Mouse (Mus musculus) neural tube, embryonic 12.5 days (tissue): ENCODE data around the gene Metrn. TPM values are rescaled to one million over a fixed set of nuclear protein-coding genes. Genes with fewer than 3 reads are reported as not detected.

Experiments
- ATAC-seq: fragments of 200-750 bp; cut with Nextera tagmentation; 2 replicates; pipeline ENCODE4 v1.8.0; 2017; ENCODE audit warnings: low read depth, mild to moderate bottlenecking, moderate TSS enrichment, moderate library complexity; ENCODE audit not compliant: low FRiP score
- H3K27ac ChIP-seq: fragments of 300-500 bp; sonication (generic); 2 replicates; pipeline ENCODE4 v1.5.1; 2016
- H3K27me3 ChIP-seq: fragments of 300-500 bp; sonication (generic); replicated peaks from 2 replicates; pipeline ENCODE4 v1.6.1; 2016; ENCODE audit warnings: mild to moderate bottlenecking
- H3K36me3 ChIP-seq: fragments of 300-500 bp; sonication (generic); 2 replicates; pipeline ENCODE4 v1.6.1; 2016; ENCODE audit warnings: mild to moderate bottlenecking
- H3K4me1 ChIP-seq: fragments of 300-500 bp; sonication (generic); 2 replicates; pipeline ENCODE4 v1.6.1; 2016
- H3K4me2 ChIP-seq: fragments of 300-500 bp; sonication (generic); replicated peaks from 2 replicates; pipeline ENCODE4 v1.6.1; 2016; ENCODE audit warnings: mild to moderate bottlenecking
- H3K4me3 ChIP-seq: fragments of 300-500 bp; sonication (generic); 2 replicates; pipeline ENCODE4 v1.5.1; 2016
- H3K9ac ChIP-seq: fragments of 300-500 bp; sonication (generic); 2 replicates; pipeline ENCODE4 v1.6.1; 2016; ENCODE audit warnings: mild to moderate bottlenecking
- H3K9me3 ChIP-seq: fragments of 300-500 bp; sonication (generic); 2 replicates; pipeline ENCODE4 v1.6.1; 2016; ENCODE audit warnings: mild to moderate bottlenecking
- WGBS: fragments of 180-500 bp; shearing (Covaris S2); methylation state at CpG from one replicate; pipeline ENCODE4 v1.1.7; 2016; 5-methylcytosine and 5-hydroxymethylcytosine counted together
- polyA plus RNA-seq: library from polyadenylated mRNA; unstranded; fragments of >200 nt; fragmentation: Nextera tagmentation; extraction: Ambion mirVana; gene quantifications from 2 replicates; pipeline ENCODE4 v1.2.1, GENCODE M21; 2016

The Metrn gene
- polyA plus RNA-seq, 1 experiment from 2014 or later, result 80.7 TPM

DNA sequence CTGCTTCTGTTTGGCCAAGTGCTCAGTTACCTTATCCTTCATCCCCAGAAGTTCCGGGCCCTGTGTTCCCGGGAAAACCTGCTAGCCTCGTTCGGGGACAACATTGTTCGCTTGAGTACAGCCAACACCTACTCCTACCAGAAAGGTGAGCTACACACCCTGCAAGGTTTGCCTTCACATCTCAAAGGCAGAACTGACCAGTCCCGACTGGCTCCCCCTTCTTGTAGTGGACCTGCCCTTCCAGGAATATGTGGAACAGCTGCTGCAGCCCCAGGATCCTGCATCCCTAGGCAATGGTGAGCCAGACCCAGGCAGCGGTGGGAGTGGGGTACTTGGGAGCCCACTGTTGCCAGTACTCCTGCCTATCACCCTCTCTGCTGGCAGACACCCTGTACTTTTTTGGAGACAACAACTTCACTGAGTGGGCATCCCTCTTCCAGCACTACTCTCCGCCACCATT is 32.7 kb upstream of the Metrn start:
- Histone ChIP-seq H3K27ac (peak overlapping the region; percentile 65), H3K4me1 (peaks cover 80% of the 10 kb centered on the region), H3K36me3 (peaks cover 46% of the 10 kb centered on the region), H3K9me3 (no peaks in the 10 kb centered on the region), H3K27me3 (no peaks in the 10 kb centered on the region), H3K4me3 (peak overlapping the region; percentile 56), H3K4me2 (peak overlapping the region; percentile 95), H3K9ac (peak overlapping the region; percentile 75)
- 47% methylated on average over 8 of the region's 8 CpGs for WGBS
- no peak for ATAC-seq

DNA sequence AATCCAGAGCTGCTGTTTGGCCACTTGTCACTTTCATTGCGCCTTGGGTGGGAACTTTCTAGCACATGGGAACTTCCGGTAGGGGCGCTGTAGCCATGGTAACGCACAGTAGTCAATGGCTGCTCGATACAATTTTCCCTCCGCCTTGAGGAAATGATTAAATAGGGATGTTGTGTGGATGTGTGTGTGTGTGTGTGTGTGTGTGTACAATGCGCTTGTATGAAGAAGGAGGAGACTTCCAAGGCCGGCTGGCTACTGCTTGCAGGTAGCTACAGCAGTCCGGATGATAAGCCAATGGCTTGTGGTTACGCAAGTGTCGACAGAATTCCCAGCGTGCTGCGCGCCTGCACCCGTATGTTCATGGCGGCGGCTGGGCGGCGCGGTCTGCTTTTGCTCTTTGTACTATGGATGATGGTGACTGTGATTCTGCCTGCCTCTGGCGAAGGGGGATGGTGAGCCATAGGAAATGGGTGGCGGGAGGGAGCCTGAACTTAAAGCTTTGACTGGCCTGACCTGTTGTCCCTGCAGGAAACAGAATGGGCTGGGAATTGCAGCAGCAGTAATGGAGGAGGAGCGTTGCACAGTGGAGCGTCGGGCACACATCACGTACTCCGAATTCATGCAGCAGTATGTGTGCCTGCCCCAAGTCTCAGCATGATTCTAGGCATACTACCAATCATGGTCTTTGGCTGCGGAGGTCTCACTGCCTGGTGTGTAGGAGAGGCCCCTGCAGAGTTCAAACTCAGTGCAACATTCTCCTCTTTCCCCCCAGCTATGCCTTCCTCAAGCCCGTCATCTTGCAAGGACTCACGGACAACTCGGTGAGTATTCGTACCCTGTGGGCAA is 32.0 kb upstream of the Metrn start, which contains the start of gene Jmjd8:
Jmjd8 (plus strand) TSS at position 156 of the 846 bp plus-strand sequence.
- Histone ChIP-seq H3K27me3 (no peaks in the 10 kb centered on the region), H3K36me3 (peaks cover 46% of the 10 kb centered on the region), H3K9me3 (no peaks in the 10 kb centered on the region), H3K4me2 (peak within 1 kb of the TSS; percentile 95), H3K9ac (peak within 1 kb of the TSS; percentile 75), H3K27ac (peak within 1 kb of the TSS; percentile 65), H3K4me1 (peaks cover 80% of the 10 kb centered on the region), H3K4me3 (peak within 1 kb of the TSS; percentile 56)
- 1% methylated on average over 32 of the region's 32 CpGs for WGBS
- ATAC-seq, result peak; percentile 41

DNA sequence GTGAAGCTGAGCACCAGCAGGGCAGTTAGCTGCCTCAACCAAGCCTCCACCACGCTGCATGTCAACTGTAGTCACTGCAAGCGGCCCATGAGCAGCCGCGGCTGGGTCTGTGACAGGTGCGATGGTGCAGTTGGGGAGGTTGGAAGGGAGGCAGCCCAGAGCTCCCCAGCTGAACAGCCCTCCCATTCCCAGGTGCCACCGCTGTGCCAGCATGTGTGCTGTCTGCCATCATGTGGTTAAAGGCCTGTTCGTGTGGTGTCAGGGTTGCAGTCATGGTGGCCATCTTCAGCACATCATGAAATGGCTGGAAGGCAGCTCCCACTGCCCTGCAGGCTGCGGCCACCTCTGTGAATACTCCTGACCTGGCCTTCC is 31.3 kb upstream of the Metrn start:
- Histone ChIP-seq H3K9me3 (no peaks in the 10 kb centered on the region), H3K36me3 (peaks cover 46% of the 10 kb centered on the region), H3K27ac (no peak overlapping the region), H3K4me1 (peaks cover 75% of the 10 kb centered on the region), H3K27me3 (no peaks in the 10 kb centered on the region), H3K9ac (0 out of 2 replicates have a peak overlapping the region, but pooled peaks have one; percentile 5), H3K4me2 (peak overlapping the region; percentile 95), H3K4me3 (peak overlapping the region; percentile 56)
- ATAC-seq, result no peak
- WGBS, result 84% methylated on average over 8 of the region's 8 CpGs

DNA sequence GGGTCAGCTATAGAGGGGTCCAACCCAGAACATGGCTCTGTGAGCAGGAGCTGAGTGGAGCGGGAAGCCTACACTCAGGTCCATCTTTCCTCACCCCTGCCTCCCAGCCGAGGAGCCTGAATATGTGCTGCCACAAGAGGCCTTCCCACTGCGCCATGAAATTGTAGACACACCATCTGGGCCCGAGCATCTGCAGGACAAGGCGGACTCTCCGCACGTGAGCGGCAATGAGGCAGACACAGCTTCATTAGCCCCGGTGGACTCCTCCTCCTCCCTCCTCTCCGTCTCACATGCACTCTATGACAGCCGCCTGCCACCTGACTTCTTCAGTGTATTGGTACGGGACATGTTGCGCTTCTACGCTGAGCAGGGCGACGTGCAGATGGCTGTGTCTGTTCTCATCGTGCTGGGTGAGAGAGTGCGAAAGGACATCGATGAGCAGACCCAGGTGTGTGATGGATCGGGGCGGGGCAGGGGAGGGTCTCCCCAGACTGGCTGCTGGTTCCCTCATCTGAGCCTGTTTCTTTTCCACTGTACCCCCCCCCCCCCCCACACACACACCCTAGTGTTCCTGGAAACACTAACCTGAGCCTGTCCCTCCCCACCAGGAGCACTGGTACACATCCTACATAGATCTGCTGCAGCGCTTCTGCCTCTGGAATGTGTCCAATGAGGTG is 30.7 kb upstream of the Metrn start:
- H3K27me3 ChIP-seq, result no peaks in the 10 kb centered on the region
- H3K4me2 ChIP-seq, result peak overlapping the region; percentile 95; the same call in 1 of the 2 replicates
- WGBS, result 91% methylated on average over 22 of the region's 22 CpGs
- H3K4me3 ChIP-seq, result no peak overlapping the region
- ATAC-seq, result no peak
- H3K9me3 ChIP-seq, result no peaks in the 10 kb centered on the region
- peaks cover 75% of the 10 kb centered on the region for H3K4me1 ChIP-seq
- H3K36me3 ChIP-seq, result peaks cover 46% of the 10 kb centered on the region
- H3K9ac ChIP-seq, result no peak overlapping the region
- no peak overlapping the region for H3K27ac ChIP-seq

DNA sequence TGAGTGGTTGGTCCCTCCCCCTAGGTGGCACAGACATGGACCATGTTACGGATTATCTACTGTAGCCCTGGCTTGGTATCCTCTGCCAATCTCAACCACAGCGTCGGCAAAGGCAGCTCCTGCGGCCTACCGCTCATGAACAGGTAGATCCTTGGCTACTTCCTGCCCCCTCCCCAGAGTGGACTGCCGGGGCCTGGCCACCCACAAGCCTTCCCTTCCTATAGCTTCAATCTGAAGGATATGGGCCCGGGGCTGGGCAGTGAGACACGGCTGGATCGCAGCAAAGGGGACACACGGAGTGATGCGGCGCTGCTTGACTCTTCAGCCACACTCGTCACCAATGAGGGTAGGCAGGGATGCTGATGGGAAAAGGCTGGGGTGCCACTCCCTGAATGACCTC is 30.1 kb upstream of the Metrn start:
- WGBS, result 96% methylated on average over 13 of the region's 13 CpGs
- Histone ChIP-seq H3K27me3 (no peaks in the 10 kb centered on the region), H3K36me3 (peaks cover 46% of the 10 kb centered on the region), H3K4me2 (no peak overlapping the region), H3K9ac (no peak overlapping the region), H3K4me1 (peaks cover 72% of the 10 kb centered on the region), H3K9me3 (no peaks in the 10 kb centered on the region), H3K4me3 (no peak overlapping the region), H3K27ac (no peak overlapping the region)
- no peak for ATAC-seq

DNA sequence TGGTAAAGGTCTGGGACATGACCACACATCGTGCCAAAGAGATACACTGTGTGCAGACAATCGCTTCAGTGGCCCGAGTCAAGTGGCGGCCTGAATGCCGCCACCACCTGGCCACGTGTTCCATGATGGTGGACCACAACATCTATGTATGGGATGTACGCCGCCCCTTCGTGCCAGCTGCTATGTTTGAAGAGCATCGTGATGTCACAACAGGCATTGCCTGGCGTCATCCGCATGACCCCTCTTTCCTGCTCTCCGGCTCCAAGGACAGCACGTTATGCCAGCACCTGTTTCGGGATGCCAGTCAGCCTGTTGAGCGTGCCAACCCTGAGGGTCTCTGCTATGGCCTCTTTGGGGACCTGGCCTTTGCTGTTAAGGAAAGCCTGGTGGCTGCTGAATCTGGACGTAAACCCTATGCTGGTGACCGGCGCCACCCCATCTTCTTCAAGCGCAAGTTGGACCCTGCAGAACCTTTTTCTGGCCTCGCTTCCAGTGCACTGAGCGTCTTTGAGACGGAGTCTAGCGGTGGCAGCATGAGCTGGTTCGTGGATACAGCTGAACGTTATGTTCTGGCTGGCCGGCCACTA is 29.1 kb upstream of the Metrn start:
- Histone ChIP-seq H3K36me3 (peaks cover 39% of the 10 kb centered on the region), H3K27me3 (no peaks in the 10 kb centered on the region), H3K9ac (no peak overlapping the region), H3K4me2 (0 out of 2 replicates have a peak overlapping the region, but pooled peaks have one; percentile 9), H3K27ac (no peak overlapping the region), H3K4me3 (no peak overlapping the region), H3K4me1 (peaks cover 63% of the 10 kb centered on the region), H3K9me3 (no peaks in the 10 kb centered on the region)
- no peak for ATAC-seq
- WGBS, result 95% methylated on average over 27 of the region's 27 CpGs

DNA sequence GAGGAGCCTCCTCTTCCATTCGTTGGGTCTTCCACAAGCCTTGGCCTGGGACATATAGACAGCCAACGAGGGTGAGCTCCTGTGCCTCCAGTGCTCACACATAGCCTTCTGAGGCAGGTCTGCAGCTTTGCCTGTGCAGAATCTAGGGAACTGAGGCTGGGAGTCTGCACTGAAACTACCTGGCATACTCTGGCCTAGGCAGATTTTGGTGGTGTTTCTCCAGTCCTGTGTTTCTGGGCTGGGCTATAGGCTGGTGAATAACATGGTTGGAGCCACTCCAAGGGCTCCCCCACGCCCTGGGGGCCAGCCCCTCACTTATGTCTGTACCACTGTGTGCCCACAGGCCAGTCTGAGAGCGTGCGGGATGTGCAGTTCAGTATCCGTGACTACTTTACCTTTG is 28.4 kb upstream of the Metrn start:
- Histone ChIP-seq H3K9me3 (no peaks in the 10 kb centered on the region), H3K4me2 (peak overlapping the region; percentile 82), H3K4me3 (no peak overlapping the region), H3K9ac (no peak overlapping the region), H3K27me3 (peaks cover 5% of the 10 kb centered on the region), H3K27ac (no peak overlapping the region), H3K36me3 (peaks cover 32% of the 10 kb centered on the region), H3K4me1 (peaks cover 55% of the 10 kb centered on the region)
- no peak for ATAC-seq
- WGBS, result 89% methylated on average over 6 of the region's 6 CpGs

DNA sequence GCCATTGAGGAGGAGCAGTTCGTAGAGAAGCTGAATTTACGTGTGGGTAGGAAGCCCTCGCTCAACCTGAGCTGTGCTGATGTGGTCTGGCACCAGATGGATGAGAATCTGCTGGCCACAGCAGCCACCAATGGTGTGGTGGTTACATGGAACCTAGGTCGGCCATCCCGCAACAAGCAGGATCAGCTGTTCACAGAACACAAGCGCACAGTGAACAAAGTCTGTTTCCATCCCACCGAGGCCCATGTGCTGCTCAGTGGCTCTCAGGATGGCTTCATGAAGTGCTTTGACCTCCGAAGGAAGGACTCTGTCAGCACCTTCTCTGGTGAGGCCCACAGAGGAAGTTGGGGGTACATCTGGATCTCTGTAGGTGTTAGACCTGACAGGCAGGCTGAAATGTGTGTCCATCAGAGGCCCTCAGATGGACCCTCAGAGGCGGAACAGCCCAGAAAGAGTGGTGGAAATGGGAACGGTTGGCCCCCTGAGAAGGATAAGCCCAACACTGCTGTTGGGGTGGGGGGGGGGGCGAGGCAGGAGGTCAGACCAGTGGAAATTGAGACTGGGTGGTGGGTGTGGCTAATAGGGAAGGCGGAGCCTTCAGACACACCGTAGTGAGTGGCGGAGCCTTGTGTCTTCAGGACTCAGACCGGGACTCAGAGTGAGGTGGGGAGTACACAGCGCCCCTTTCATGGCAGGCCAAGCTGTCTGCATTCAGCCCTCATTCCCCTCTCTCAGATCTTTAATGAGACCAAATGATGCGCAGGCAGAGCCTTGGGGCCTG is 27.6 kb upstream of the Metrn start:
- 76% methylated on average over 17 of the region's 17 CpGs for WGBS
- Histone ChIP-seq H3K36me3 (peaks cover 29% of the 10 kb centered on the region), H3K4me3 (peak overlapping the region; percentile 53; the same call in 1 of the 2 replicates), H3K9me3 (no peaks in the 10 kb centered on the region), H3K27me3 (peaks cover 12% of the 10 kb centered on the region), H3K27ac (no peak overlapping the region), H3K9ac (peak overlapping the region; percentile 73; the same call in 1 of the 2 replicates), H3K4me2 (peak overlapping the region; percentile 82), H3K4me1 (peaks cover 48% of the 10 kb centered on the region)
- no peak for ATAC-seq

DNA sequence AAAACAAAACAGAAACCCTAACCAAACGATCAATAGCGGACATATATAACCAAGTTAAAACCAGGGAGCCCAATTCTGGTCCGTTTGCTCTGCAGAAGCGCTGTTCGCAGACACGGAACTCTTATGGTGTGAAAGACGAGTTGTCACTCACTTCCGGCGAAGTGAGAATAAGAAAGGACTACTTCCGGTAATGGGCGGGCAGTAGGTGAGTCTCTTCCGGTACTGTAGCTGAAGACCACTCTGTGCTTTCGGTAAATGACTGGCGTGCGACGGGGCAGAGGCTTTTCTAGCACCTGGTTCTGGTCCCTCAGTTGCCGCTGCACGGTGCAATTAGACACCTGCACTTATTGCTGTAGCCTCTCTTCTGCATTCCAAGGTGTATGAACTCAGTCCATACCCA is 26.5 kb upstream of the Metrn start, which contains the start of gene Wdr24:
Wdr24 (plus strand) TSS at position 176 of the 400 bp plus-strand sequence.
- Histone ChIP-seq H3K27me3 (peaks cover 23% of the 10 kb centered on the region), H3K36me3 (peaks cover 34% of the 10 kb centered on the region), H3K4me2 (peak within 1 kb of the TSS; percentile 82), H3K9me3 (no peaks in the 10 kb centered on the region), H3K27ac (no peak within 1 kb of the TSS), H3K9ac (peak within 1 kb of the TSS; percentile 73), H3K4me1 (peaks cover 47% of the 10 kb centered on the region), H3K4me3 (peak within 1 kb of the TSS; percentile 53)
- WGBS, result under 1% methylated on average over 18 of the region's 18 CpGs
- ATAC-seq, result no peak

DNA sequence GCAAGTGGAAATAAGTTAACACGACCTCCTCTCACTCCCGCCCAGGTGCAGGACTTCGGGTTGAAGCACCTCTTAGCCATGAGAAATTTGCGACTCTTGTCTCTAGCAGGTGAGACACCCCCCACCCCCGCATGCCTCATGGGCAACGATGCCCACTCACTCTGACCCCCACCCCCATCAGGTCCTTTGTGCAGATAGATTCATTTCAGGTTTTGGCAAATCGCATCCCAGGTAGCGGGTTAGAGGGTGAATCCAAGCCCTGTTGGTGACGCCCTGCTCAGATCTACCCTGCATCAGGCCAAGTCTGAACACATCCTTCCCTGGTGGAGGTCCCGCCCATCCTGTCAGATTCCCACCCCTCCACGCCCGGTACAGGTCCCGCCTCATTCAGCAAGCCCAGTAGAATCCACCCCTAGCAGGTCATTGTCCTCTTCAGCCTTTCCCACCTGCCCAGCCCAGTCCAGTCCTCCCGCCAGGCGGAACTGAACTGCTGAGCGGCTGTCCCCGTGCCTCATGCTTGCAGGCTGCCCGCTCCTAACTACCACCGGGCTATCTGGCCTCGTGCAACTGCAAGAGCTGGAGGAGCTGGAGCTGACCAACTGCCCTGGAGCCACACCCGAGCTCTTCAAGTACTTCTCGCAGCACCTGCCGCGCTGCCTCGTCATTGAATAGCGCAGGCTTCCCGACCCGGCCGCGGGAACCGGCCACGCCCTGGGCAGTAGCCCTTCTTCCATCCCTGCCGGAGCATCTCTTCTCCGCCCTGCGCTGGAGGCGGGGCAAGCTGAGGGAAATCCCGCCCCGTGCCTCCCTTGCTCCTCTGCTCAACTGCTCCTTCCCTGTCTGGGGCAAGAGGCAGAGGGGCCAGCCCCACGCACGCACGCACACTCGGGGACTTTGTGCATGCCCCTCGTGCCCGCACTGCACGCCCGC is 22.2 kb upstream of the Metrn start:
- no peak for ATAC-seq
- H3K9ac ChIP-seq, result no peak overlapping the region
- H3K4me3 ChIP-seq, result 0 out of 2 replicates have a peak overlapping the region, but pooled peaks have one; percentile 11
- no peaks in the 10 kb centered on the region for H3K9me3 ChIP-seq
- peaks cover 7% of the 10 kb centered on the region for H3K4me1 ChIP-seq
- no peak overlapping the region for H3K27ac ChIP-seq
- peak overlapping the region; percentile 32 for H3K4me2 ChIP-seq
- peaks cover 43% of the 10 kb centered on the region for H3K27me3 ChIP-seq
- peaks cover 28% of the 10 kb centered on the region for H3K36me3 ChIP-seq
- 7% methylated on average over 46 of the region's 46 CpGs for WGBS

DNA sequence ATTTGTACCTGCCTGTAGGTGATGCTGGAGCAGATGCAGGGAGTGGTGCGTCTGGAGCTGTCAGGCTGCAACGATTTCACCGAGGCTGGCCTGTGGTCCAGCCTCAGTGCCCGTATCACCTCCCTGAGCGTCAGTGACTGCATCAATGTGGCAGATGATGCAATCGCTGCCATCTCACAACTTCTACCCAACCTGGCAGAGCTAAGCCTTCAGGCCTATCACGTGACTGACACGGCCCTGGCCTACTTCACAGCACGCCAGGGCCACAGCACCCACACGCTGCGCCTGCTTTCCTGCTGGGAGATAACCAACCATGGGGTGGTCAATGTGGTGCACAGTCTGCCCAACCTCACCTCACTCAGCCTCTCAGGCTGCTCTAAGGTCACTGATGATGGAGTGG is 20.7 kb upstream of the Metrn start:
- Histone ChIP-seq H3K4me1 (peaks cover 13% of the 10 kb centered on the region), H3K27ac (no peak overlapping the region), H3K9me3 (no peaks in the 10 kb centered on the region), H3K4me2 (no peak overlapping the region), H3K9ac (no peak overlapping the region), H3K27me3 (peaks cover 43% of the 10 kb centered on the region), H3K4me3 (no peak overlapping the region), H3K36me3 (peaks cover 28% of the 10 kb centered on the region)
- 90% methylated on average over 11 of the region's 11 CpGs for WGBS
- no peak for ATAC-seq
